Mouse (Mus musculus): ENCODE measurements around the gene Dhfr. TPM values are rescaled to one million over a fixed set of nuclear protein-coding genes. Genes with fewer than 3 reads are reported as not detected.
"Not testable (repeated sequence)": the region's sequence is repeated elsewhere in the genome, so short reads cannot be mapped to it uniquely, and the experiment has no call there.

Dhfr gene
- polyA plus RNA-seq, 1 experiment from 2014 or later = 17.9 TPM

- WGBS = 94% methylated on average over 8 of the region's 8 CpGs
- Histone ChIP-seq H3K27ac (no peak overlapping the region), H3K4me2 (no peak overlapping the region), H3K4me1 (no peaks in the 10 kb centered on the region), H3K27me3 (no peaks in the 10 kb centered on the region), H3K4me3 (no peak overlapping the region), H3K36me3 (peaks cover 55% of the 10 kb centered on the region), H3K9ac (no peak overlapping the region), H3K9me3 (no peaks in the 10 kb centered on the region)
- ATAC-seq (ENCODE audit: borderline replicate concordance, extremely low read depth, low FRiP score, low TSS enrichment) = no peak
Observed at GRCm38 (mm10) chr13:92344033-92344432, 10.5 kb upstream of the Dhfr start.

- H3K36me3 ChIP-seq = peaks cover 63% of the 10 kb centered on the region
- WGBS = 88% methylated on average over 5 of the region's 5 CpGs
- no peak overlapping the region for H3K4me3 ChIP-seq
Observed at GRCm38 (mm10) chr13:92346338-92346737, 8.2 kb upstream of the Dhfr start.

GRCm38 (mm10) chr13:92351100-92351499 lies 3.4 kb upstream of the Dhfr start:
- Histone ChIP-seq H3K9ac (no peak overlapping the region), H3K27ac (no peak overlapping the region), H3K4me1 (peaks cover 8% of the 10 kb centered on the region; the same call in 1 of the 2 replicates), H3K27me3 (no peaks in the 10 kb centered on the region), H3K4me2 (no peak overlapping the region), H3K9me3 (no peaks in the 10 kb centered on the region), H3K36me3 (peaks cover 34% of the 10 kb centered on the region), H3K4me3 (no peak overlapping the region)
- 79% methylated on average over 6 of the region's 6 CpGs for WGBS
- ATAC-seq (ENCODE audit: borderline replicate concordance, extremely low read depth, low FRiP score, low TSS enrichment) = no peak

More at GRCm38 (mm10) chr13:92346338-92346737, 8.2 kb upstream of the Dhfr start:
- Histone ChIP-seq H3K9ac (no peak overlapping the region), H3K27me3 (no peaks in the 10 kb centered on the region), H3K27ac (no peak overlapping the region), H3K4me2 (no peak overlapping the region), H3K9me3 (no peaks in the 10 kb centered on the region), H3K4me1 (no peaks in the 10 kb centered on the region)
- no peak for ATAC-seq (ENCODE audit: borderline replicate concordance, extremely low read depth, low FRiP score, low TSS enrichment)

- H3K4me2 ChIP-seq = peak overlapping the region; percentile 92
- H3K4me3 ChIP-seq = peak overlapping the region; percentile 77
- no peak for ATAC-seq (ENCODE audit: borderline replicate concordance, extremely low read depth, low FRiP score, low TSS enrichment)
- H3K27me3 ChIP-seq = no peaks in the 10 kb centered on the region
- peak overlapping the region; percentile 44 for H3K9ac ChIP-seq
- peaks cover 11% of the 10 kb centered on the region for H3K36me3 ChIP-seq
- 11% methylated on average over 4 of the region's 4 CpGs for WGBS
- H3K9me3 ChIP-seq = no peaks in the 10 kb centered on the region
- H3K27ac ChIP-seq = peak overlapping the region; percentile 96
- H3K4me1 ChIP-seq = peaks cover 15% of the 10 kb centered on the region; the same call in 1 of the 2 replicates
Observed at GRCm38 (mm10) chr13:92353956-92354355, 570 bp upstream of the Dhfr start.

GRCm38 (mm10) chr13:92355272-92355643 lies 732 bp downstream of the Dhfr start:
- Histone ChIP-seq H3K9ac (peak overlapping the region; percentile 65), H3K36me3 (peaks cover 8% of the 10 kb centered on the region), H3K4me1 (peaks cover 15% of the 10 kb centered on the region; the same call in 1 of the 2 replicates), H3K4me2 (peak overlapping the region; percentile 92), H3K27me3 (no peaks in the 10 kb centered on the region), H3K9me3 (no peaks in the 10 kb centered on the region), H3K27ac (peak overlapping the region; percentile 51), H3K4me3 (peak overlapping the region; percentile 77)
- WGBS = under 1% methylated on average over 24 of the region's 24 CpGs
- peak; percentile 29; the same call in 1 of the 2 replicates for ATAC-seq (ENCODE audit: borderline replicate concordance, extremely low read depth, low FRiP score, low TSS enrichment)

GRCm38 (mm10) chr13:92356376-92356775 lies 1.9 kb downstream of the Dhfr start:
- Histone ChIP-seq H3K4me2 (peak overlapping the region; percentile 92), H3K27me3 (no peaks in the 10 kb centered on the region), H3K4me3 (peak overlapping the region; percentile 77), H3K9me3 (no peaks in the 10 kb centered on the region), H3K9ac (no peak overlapping the region), H3K4me1 (peaks cover 15% of the 10 kb centered on the region; the same call in 1 of the 2 replicates), H3K36me3 (peaks cover 4% of the 10 kb centered on the region), H3K27ac (no peak overlapping the region)
- WGBS = 71% methylated on average over 7 of the region's 7 CpGs
- no peak for ATAC-seq (ENCODE audit: borderline replicate concordance, extremely low read depth, low FRiP score, low TSS enrichment)

- no peak overlapping the region for H3K27ac ChIP-seq
- no peak for ATAC-seq (ENCODE audit: borderline replicate concordance, extremely low read depth, low FRiP score, low TSS enrichment)
- H3K4me3 ChIP-seq = no peak overlapping the region
- H3K9ac ChIP-seq = no peak overlapping the region
- H3K9me3 ChIP-seq = no peaks in the 10 kb centered on the region
- 39% methylated on average over 2 of the region's 2 CpGs for WGBS
- H3K4me1 ChIP-seq = peaks cover 15% of the 10 kb centered on the region; the same call in 1 of the 2 replicates
- H3K36me3 ChIP-seq = peaks cover 4% of the 10 kb centered on the region
- no peaks in the 10 kb centered on the region for H3K27me3 ChIP-seq
- H3K4me2 ChIP-seq = no peak overlapping the region
Observed at GRCm38 (mm10) chr13:92357644-92358043, 3.1 kb downstream of the Dhfr start.

GRCm38 (mm10) chr13:92361609-92362008 lies 7.1 kb downstream of the Dhfr start:
- 72% methylated on average over 2 of the region's 2 CpGs for WGBS
- Histone ChIP-seq H3K27me3 (no peaks in the 10 kb centered on the region), H3K36me3 (peaks cover 9% of the 10 kb centered on the region), H3K4me1 (peaks cover 2% of the 10 kb centered on the region; the same call in 1 of the 2 replicates), H3K9ac (no peak overlapping the region), H3K4me2 (no peak overlapping the region), H3K27ac (no peak overlapping the region), H3K9me3 (no peaks in the 10 kb centered on the region), H3K4me3 (no peak overlapping the region)
- ATAC-seq (ENCODE audit: borderline replicate concordance, extremely low read depth, low FRiP score, low TSS enrichment) = no peak

GRCm38 (mm10) chr13:92365312-92365711 lies 10.8 kb downstream of the Dhfr start:
- H3K27ac ChIP-seq = no peak overlapping the region
- H3K9me3 ChIP-seq = no peaks in the 10 kb centered on the region
- peaks cover 36% of the 10 kb centered on the region for H3K36me3 ChIP-seq
- WGBS = 65% methylated on average over 4 of the region's 4 CpGs
- no peak overlapping the region for H3K4me2 ChIP-seq
- H3K4me3 ChIP-seq = no peak overlapping the region
- no peaks in the 10 kb centered on the region for H3K27me3 ChIP-seq
- H3K4me1 ChIP-seq = no peaks in the 10 kb centered on the region
- no peak for ATAC-seq (ENCODE audit: borderline replicate concordance, extremely low read depth, low FRiP score, low TSS enrichment)
- no peak overlapping the region for H3K9ac ChIP-seq

- H3K27ac ChIP-seq = no peak overlapping the region
- H3K9me3 ChIP-seq = no peaks in the 10 kb centered on the region
- H3K9ac ChIP-seq = no peak overlapping the region
- H3K4me2 ChIP-seq = no peak overlapping the region
- ATAC-seq (ENCODE audit: borderline replicate concordance, extremely low read depth, low FRiP score, low TSS enrichment) = no peak
- no peak overlapping the region for H3K4me3 ChIP-seq
- H3K4me1 ChIP-seq = no peaks in the 10 kb centered on the region
- no peaks in the 10 kb centered on the region for H3K27me3 ChIP-seq
- 90% methylated on average over 3 of the region's 3 CpGs for WGBS
- peaks cover 32% of the 10 kb centered on the region for H3K36me3 ChIP-seq
Observed at GRCm38 (mm10) chr13:92370811-92371210, 16.3 kb downstream of the Dhfr start.

- H3K9me3 ChIP-seq; ATAC-seq (ENCODE audit: borderline replicate concordance, extremely low read depth, low FRiP score, low TSS enrichment); H3K4me1 ChIP-seq; H3K27ac ChIP-seq; H3K4me2 ChIP-seq; H3K27me3 ChIP-seq; H3K4me3 ChIP-seq; H3K9ac ChIP-seq: not testable (repeated sequence)
- peaks cover 27% of the 10 kb centered on the region for H3K36me3 ChIP-seq
- 89% methylated on average over 6 of the region's 6 CpGs for WGBS
Observed at GRCm38 (mm10) chr13:92371466-92371865, 16.9 kb downstream of the Dhfr start.

- H3K4me1 ChIP-seq = no peaks in the 10 kb centered on the region
- H3K27me3 ChIP-seq = no peaks in the 10 kb centered on the region
- H3K9ac ChIP-seq = no peak overlapping the region
- no peak for ATAC-seq (ENCODE audit: borderline replicate concordance, extremely low read depth, low FRiP score, low TSS enrichment)
- H3K4me3 ChIP-seq = no peak overlapping the region
- no peak overlapping the region for H3K27ac ChIP-seq
- peaks cover 12% of the 10 kb centered on the region; the same call in 1 of the 2 replicates for H3K36me3 ChIP-seq
- 86% methylated on average over 3 of the region's 3 CpGs for WGBS
- no peaks in the 10 kb centered on the region for H3K9me3 ChIP-seq
- H3K4me2 ChIP-seq = no peak overlapping the region
Observed at GRCm38 (mm10) chr13:92387367-92387766, 32.8 kb downstream of the Dhfr start.
